Mouse (Mus musculus): ENCODE results near the gene Htr1d. TPM values are rescaled to one million over a fixed set of nuclear protein-coding genes. Genes with fewer than 3 reads are reported as not detected.
A peak's percentile ranks its signal among the peaks of the same experiment; 100 is the strongest.

Htr1d gene
- total RNA-seq, 2 experiments from 2014 or later: 0.56 to 1.2 TPM

DNA sequence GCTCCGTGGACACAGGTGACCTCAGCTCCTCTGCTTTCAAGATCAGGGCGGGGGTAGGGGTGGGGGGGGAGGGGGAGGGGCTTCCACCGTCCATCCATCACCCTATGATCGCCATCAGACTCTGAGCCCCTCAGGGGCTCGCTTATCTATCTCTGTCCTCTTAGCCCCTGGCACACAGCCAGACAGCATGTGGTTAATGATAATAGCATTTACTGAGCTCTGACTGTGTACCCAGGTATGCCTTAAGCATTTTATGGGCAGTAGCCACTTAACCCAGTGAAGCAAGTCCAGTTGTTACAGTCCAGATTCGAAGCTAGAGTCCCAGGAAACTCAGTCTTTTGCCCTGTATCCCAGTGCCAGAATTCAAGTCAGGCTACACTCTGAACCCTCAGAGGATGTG, 28.2 kb downstream of the Htr1d start:
- DNase-seq (ENCODE audit: low spot score in 2 of 2): no peak

- no peak for DNase-seq (ENCODE audit: low spot score in 2 of 2)
Measured at GRCm38 (mm10) chr4:136452286-136452685, 29.0 kb downstream of the Htr1d start.

DNA sequence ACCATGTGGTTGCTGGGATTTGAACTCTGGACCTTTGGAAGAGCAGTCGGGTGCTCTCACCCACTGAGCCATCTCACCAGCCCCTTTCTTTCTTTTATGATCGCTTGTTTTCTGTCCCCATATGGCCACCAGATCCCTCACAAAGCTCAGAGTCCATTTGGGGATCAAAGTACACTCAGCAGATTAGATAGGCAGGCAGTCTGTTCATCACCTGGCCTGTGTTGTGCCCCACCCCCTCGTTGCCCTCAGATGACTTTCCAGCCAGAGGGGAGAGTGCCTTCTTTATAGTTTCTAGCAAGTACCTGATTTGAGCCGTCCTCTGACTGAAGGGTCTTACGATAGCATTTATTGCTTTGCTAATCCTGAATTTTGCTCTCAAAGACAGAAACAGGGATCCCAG, 29.5 kb downstream of the Htr1d start:
- no peak for DNase-seq (ENCODE audit: low spot score in 2 of 2)

DNA sequence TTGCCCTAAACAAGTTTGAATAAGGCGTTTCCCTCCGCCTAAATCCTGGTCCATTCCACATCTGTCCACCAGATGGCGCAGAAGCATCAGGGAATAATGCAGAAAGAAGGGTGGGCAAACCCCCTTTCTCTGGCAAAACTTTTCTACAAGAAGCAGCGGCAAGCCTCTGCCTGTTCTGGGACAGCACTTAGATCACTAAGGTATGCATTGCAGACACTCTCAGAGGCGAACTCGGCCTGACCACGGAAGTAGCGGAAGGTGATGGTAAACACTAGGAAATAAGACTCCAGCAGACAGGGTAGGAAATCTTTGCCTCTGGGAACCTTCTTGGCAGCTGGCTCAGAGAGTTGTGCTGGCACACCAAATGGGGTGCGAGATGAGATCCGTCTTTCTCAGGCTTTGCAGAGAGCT, 31.5 kb downstream of the Htr1d start:
- DNase-seq (ENCODE audit: low spot score in 2 of 2): peak; percentile 45 to 86

- DNase-seq (ENCODE audit: low spot score in 2 of 2): no peak
Measured at GRCm38 (mm10) chr4:136456516-136457218, 33.3 kb downstream of the Htr1d start.

- no peak for DNase-seq (ENCODE audit: low spot score in 2 of 2)
Measured at GRCm38 (mm10) chr4:136458276-136458675, 35.0 kb downstream of the Htr1d start.

GRCm38 (mm10) chr4:136459210-136459609, 35.9 kb downstream of the Htr1d start:
- DNase-seq (ENCODE audit: low spot score in 2 of 2): no peak

DNA sequence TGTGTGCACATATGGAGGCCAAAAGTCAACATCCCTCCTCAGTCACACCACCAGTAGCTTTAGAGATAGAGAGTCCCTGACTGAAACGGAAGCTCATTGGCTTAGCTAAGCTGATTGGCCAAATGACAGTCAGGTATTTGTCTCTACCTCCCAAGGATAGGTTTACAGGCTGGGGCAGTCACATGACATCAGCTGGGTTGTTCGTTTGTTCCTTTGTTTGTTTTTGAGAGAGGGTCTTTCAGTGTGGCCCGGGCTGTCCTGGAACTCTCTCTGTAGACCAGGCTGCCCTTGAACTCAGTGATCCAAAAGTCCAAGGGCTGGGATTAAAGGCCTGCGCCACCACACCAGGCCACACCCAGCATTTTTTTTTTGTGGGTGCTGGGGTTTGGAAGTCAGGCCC, 37.9 kb downstream of the Htr1d start:
- no peak for DNase-seq (ENCODE audit: low spot score in 2 of 2)

- no peak for DNase-seq (ENCODE audit: low spot score in 2 of 2)
Measured at GRCm38 (mm10) chr4:136461761-136462085, 38.4 kb downstream of the Htr1d start.

DNA sequence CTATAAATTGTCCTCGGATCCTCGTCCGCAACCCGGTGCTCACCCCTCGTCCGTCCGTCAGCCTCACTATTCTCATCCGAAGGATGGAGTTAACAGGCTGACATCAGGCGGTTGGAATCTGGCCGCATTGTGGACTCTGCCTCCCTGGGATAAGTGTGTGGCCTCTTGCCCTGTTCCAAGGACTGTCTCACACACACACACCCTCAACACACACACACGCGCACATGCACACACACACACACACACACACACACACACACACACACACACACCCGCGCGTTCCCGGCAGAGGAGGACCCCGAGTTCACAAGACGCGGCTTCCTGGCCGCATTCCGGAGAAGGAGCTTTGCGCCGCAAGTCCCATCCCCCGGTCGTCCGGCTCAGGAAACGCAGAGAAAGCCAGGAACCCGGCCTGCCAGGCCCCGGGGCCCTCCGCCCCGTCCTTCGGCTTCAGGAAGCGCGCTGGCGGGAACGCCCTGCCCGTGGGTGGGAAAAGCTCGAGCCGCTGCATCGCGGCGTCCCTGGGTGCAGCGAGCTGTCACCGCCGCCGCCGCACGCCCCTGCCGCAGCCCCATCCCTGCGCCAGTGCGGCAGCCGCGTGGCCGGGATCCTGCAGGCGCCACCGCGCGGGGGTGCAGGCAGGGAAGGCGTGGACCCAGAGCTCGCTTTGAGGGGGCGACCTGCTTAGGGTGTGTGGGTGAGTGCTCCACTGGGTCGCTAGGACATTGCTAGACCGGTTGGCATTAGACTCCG, 38.9 kb downstream of the Htr1d start, which contains the start of gene 6030445D17Rik:
Gene 6030445D17Rik, plus strand, starts transcription at position 165 of the 753 bp plus-strand sequence.
- peak; percentile 59 to 65 for DNase-seq (ENCODE audit: low spot score in 2 of 2)

DNA sequence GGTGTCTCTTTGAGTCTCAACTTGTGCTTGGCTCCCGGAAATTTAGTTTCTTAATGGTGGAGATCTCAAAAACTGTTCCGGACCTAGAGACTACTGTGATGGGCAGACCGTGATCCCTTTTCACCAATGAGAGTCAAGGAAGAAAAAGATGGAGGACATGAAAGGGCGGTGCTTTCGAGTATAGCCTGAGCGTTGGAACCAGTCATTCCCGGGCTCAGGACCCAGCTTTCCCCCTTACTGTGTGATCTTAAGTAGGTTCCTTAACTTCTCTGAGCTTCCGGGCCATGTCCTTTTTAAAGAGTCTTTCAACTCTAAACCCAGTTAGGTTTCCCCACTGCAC, 39.5 kb downstream of the Htr1d start:
- peak in 1 of 2 experiments; percentile 58 for DNase-seq (ENCODE audit: low spot score in 2 of 2)

- DNase-seq (ENCODE audit: low spot score in 2 of 2): no peak
Measured at GRCm38 (mm10) chr4:136463436-136463835, 40.1 kb downstream of the Htr1d start.

- no peak for DNase-seq (ENCODE audit: low spot score in 2 of 2)
Measured at GRCm38 (mm10) chr4:136466226-136466625, 42.9 kb downstream of the Htr1d start.

- peak; percentile 78 to 92 for DNase-seq (ENCODE audit: low spot score in 2 of 2)
Measured at GRCm38 (mm10) chr4:136468553-136469327, 45.4 kb downstream of the Htr1d start.

- DNase-seq (ENCODE audit: low spot score in 2 of 2): peak; percentile 90 to 97
Measured at GRCm38 (mm10) chr4:136469371-136469903, 46.1 kb downstream of the Htr1d start, which contains the start of gene Luzp1. Luzp1 (plus strand) TSS chr4:136469761.

DNA sequence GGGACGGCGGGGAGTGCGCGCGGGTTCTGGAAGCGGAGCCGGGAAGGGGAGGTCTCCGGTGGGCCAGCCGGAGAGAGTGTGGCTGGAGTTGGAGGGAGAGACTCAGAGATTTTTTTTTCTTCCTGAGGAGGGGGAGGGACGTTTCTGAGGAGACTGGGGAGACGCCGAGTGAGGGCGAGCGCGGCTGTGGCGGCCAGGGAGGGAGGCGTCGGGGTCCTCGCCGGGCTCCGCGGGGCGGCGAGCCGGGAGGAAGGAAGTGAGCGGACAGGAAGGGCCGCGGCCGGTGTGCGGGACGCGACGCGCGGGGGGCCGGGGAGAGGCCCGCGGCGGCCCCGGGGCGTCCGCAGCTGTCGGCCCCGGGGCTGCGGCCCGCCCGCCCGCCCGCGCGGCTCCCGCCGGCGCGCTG, 46.6 kb downstream of the Htr1d start:
- DNase-seq (ENCODE audit: low spot score in 2 of 2): peak in 1 of 2 experiments; percentile 28

DNA sequence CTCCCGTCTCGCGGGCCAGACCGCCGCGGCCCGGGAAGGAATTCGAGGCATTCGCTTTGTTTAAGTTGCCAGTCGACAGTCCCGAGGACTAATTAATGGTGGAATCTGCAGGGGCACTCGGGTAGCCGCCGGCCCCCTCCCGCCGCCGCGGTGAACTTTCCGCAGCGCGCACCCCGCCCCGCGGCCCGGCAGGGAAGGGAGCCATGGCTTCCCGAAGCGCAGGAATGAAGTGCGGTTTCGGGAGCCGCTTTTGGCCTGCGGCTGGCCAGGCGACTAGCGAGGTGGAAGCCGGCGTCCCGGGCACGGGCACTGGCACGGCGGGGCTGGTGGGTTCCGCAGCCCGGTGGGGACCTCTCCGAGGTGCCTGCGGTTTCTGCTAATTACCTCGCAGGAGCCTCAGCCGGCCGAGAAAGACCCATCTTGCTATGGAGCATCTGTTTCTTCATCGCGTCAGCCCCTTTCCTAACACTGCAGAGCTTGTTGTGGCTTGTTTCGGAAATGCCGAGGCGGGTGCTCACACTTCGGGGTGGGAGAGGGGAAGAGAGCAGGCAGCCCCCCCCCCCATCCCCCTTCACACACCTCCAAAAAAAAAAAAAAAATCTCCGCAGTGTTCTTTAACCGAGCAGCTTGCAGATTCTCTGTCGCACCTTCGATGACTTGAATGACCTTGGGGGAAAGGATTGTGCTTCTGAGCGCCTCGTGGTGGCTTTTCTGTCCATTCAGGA, 47.2 kb downstream of the Htr1d start:
- peak; percentile 20 to 45 for DNase-seq (ENCODE audit: low spot score in 2 of 2)

DNA sequence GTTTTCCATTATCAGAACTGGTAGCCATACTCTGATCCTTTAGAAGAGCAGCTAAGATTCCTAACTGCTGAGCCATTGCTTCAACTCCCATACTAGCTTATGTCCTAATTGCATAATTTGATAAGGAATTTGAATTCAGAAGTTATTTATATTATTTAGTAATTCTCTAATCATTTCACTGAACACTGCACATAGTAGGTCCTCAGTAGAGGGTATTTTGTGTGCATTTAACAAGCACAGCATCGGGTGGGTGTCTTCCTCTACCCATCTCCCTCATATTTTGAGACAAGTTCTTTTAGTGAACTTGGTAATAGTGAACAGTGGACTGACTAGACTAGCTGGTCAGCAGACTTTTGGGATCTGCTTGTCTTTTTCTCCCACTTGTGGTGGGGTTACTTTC, 53.4 kb downstream of the Htr1d start:
- DNase-seq (ENCODE audit: low spot score in 2 of 2): no peak

GRCm38 (mm10) chr4:136486549-136486948, 63.2 kb downstream of the Htr1d start:
- DNase-seq (ENCODE audit: low spot score in 2 of 2): no peak
